Mouse (Mus musculus) bone marrow, adult 2 months (tissue): Measurements from ENCODE around the gene Agbl1.

Source experiments
- CTCF ChIP-seq: fragments of 200-500 bp; IDR thresholded peaks from 2 replicates; pipeline ENCODE4 v1.5.1; 2011; ENCODE audit warnings: low read length, control low read depth; ENCODE audit not compliant: control insufficient read depth, insufficient read depth
- POLR2A ChIP-seq: fragments of 200-500 bp; IDR thresholded peaks from 2 replicates; pipeline ENCODE4 v1.6.1; 2011; ENCODE audit warnings: low read depth, mild to moderate bottlenecking, control low read depth, low read length, borderline replicate concordance; ENCODE audit not compliant: control insufficient read depth

DNA sequence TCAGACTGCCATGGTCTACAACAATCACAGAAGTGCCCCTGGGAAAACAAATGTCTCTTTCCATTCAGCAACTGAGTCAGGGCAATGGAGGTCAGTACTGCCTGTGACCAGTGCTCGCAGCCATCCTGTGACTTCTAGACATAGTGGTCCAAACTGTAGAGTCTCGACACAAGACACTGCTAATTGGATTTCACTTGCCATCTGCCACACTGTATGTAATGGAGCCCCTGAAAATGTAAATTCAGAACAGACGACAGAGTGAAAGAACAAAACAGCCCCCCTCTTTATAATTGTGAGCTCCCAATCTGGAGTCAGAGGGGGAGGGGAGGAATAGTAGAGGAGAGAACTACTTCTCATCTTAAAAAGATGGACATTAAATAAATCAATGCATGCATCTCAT is 445.2 kb downstream of the Agbl1 start:
- TF ChIP-seq POLR2A (no peak), CTCF (no peak)
